Mouse (Mus musculus): ENCODE data around the gene Cyp24a1. TPM values are rescaled to one million over a fixed set of nuclear protein-coding genes. Genes with fewer than 3 reads are reported as not detected.

The Cyp24a1 gene
- 0.04 TPM in 2 replicates for polyA plus RNA-seq (2012; rRNA removed)

GRCm38 (mm10) chr2:170497091-170497566 lies at the start of gene Cyp24a1:
TSS of gene Cyp24a1 (minus strand) at chr2:170497145.

GRCm38 (mm10) chr2:170496154-170496930 lies 603 bp downstream of the Cyp24a1 start, which contains the start of gene Pfdn4:
TSS of gene Pfdn4 (plus strand) at chr2:170496428.

Other genes starting within 250 kb of the Cyp24a1 start
- 1.1 and 2.6 TPM in 2 replicates for gene Bcas1, start 69.3 kb downstream of the Cyp24a1 start, polyA plus RNA-seq (2012; rRNA removed)
- 63.4 and 65.1 TPM in 2 replicates for gene Pfdn4, start 717 bp downstream of the Cyp24a1 start, polyA plus RNA-seq (2012; rRNA removed)
- not detected in 2 replicates for gene 4930470P17Rik, start 104.9 kb upstream of the Cyp24a1 start, polyA plus RNA-seq (2012; rRNA removed)
- gene Dok5, start 234.7 kb upstream of the Cyp24a1 start, polyA plus RNA-seq (2012; rRNA removed): 9.0 and 11.1 TPM in 2 replicates